Mouse (Mus musculus) cerebellum, adult (tissue): ENCODE data around the gene Gm49320.
A peak's percentile ranks its signal among the peaks of the same experiment; 100 is the strongest.
"Not testable (repeated sequence)": the region's sequence is repeated elsewhere in the genome, so short reads cannot be mapped to it uniquely, and the experiment has no call there.

ENCODE experiments used
- ATAC-seq: cut with Nextera tagmentation; 2 replicates; pipeline ENCODE4 v1.9.2; 2017; ENCODE audit warnings: mild to moderate bottlenecking, moderate library complexity, mixed read lengths; ENCODE audit not compliant: insufficient number of reproducible peaks, low FRiP score, low TSS enrichment

The Gm49320 gene

GRCm38 (mm10) chr8:4222059-4222458, 16.6 kb upstream of the Gm49320 start:
- no peak for ATAC-seq

GRCm38 (mm10) chr8:4226323-4226722, 12.3 kb upstream of the Gm49320 start:
- ATAC-seq = no peak

GRCm38 (mm10) chr8:4226739-4227347, 11.8 kb upstream of the Gm49320 start, which contains the start of gene Lrrc8e:
Gene Lrrc8e, plus strand, starts transcription at chr8:4226827.
- ATAC-seq = no peak; the same call in 1 of the 2 replicates

- no peak for ATAC-seq
Observed at GRCm38 (mm10) chr8:4227919-4228318, 10.7 kb upstream of the Gm49320 start.

GRCm38 (mm10) chr8:4229784-4230183, 8.9 kb upstream of the Gm49320 start:
- no peak for ATAC-seq

GRCm38 (mm10) chr8:4230612-4231351, 7.9 kb upstream of the Gm49320 start:
- no peak for ATAC-seq

GRCm38 (mm10) chr8:4237814-4238433, 741 bp upstream of the Gm49320 start:
- ATAC-seq = peak; percentile 0; the same call in 1 of the 2 replicates

- no peak for ATAC-seq
Observed at GRCm38 (mm10) chr8:4239193-4239890, 677 bp downstream of the Gm49320 start.

- no peak for ATAC-seq
Observed at GRCm38 (mm10) chr8:4245061-4245460, 6.4 kb downstream of the Gm49320 start.

- no peak for ATAC-seq
Observed at GRCm38 (mm10) chr8:4245737-4246136, 7.1 kb downstream of the Gm49320 start.

- ATAC-seq = no peak
Observed at GRCm38 (mm10) chr8:4247241-4247640, 8.6 kb downstream of the Gm49320 start.

- ATAC-seq = no peak
Observed at GRCm38 (mm10) chr8:4247951-4248540, 9.4 kb downstream of the Gm49320 start, which contains the start of gene Tgfbr3l. Gene Tgfbr3l, plus strand, starts transcription at chr8:4248214.

- ATAC-seq = no peak
Observed at GRCm38 (mm10) chr8:4249213-4249612, 10.5 kb downstream of the Gm49320 start.

GRCm38 (mm10) chr8:4250306-4250970, 11.8 kb downstream of the Gm49320 start:
- peak; percentile 49 for ATAC-seq

- no peak for ATAC-seq
Observed at GRCm38 (mm10) chr8:4252116-4252760, 13.6 kb downstream of the Gm49320 start.

- peak; percentile 65 for ATAC-seq
Observed at GRCm38 (mm10) chr8:4252934-4253841, 14.5 kb downstream of the Gm49320 start, which contains the start of gene Snapc2. Gene Snapc2, plus strand, starts transcription at chr8:4253080.

- ATAC-seq = no peak
Observed at GRCm38 (mm10) chr8:4254001-4254400, 15.3 kb downstream of the Gm49320 start.

GRCm38 (mm10) chr8:4255471-4255870, 16.8 kb downstream of the Gm49320 start:
- ATAC-seq = not testable (repeated sequence)
